Mouse (Mus musculus): ENCODE measurements around the gene Prss28.

Gene Prss28

DNA sequence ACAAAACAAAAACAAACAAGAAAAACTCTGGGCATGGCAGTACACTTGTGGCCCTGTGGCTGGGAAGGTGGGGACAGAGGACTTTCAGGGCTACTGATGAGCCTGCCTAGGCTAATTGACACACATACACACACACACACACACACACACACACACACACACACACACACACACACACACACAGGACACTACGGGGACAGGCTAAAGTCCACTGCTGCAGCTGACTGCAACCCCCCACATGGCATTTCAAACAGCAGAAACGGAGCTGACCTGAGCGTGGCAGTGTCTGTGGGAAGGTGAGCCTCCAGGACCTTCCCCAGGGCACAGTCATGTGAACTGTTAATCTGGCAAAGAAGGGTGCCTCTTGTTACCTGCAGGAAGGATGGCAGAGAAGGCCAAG is 33.0 kb downstream of the Prss28 start:
- no peak for DNase-seq (ENCODE audit: low spot score)

DNA sequence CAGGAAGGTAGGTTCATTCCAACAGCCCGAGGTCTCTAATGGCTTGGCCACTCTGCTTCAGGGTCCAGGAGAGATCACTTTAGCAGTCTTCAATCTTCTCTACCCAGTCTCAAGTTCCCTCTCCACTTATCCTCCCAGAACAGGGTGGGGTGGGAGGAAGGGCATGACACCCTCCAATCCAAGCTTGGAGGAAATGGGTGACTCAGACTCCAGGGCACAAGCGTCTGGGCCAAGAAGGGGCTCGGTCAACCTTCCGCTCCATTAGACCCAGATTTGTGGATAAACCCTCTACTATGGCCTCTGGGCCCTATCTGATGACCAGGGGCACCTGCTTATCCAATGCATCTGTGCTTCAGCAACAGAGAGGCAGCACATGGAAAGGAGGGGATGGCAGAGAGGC is 37.0 kb downstream of the Prss28 start, which contains the start of gene Tpsab1:
Gene Tpsab1 (minus strand): TSS at position 101 of the 400 bp plus-strand sequence.
- no peak for DNase-seq (ENCODE audit: low spot score)

DNA sequence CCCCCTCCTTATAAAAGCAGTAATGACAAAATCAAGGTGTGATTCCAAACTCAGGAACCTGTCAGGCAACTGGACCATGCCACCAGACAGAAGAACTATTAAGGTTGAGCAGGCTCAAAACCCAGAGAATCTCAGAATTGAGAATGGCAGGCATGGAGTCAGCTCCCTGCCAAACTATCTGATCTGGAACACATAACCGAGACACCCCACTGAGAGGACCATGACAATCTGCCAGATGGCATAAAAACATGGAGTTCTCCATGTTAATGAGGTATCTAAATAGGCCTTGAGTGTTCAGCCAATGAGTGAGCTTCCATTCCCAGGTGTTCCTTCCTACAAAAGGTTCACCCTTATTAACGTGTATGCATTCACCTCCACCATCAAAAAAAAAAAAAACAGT is 52.8 kb downstream of the Prss28 start:
- DNase-seq (ENCODE audit: low spot score): no peak
